Mouse (Mus musculus): ENCODE measurements around the gene Krtap13.

DNA sequence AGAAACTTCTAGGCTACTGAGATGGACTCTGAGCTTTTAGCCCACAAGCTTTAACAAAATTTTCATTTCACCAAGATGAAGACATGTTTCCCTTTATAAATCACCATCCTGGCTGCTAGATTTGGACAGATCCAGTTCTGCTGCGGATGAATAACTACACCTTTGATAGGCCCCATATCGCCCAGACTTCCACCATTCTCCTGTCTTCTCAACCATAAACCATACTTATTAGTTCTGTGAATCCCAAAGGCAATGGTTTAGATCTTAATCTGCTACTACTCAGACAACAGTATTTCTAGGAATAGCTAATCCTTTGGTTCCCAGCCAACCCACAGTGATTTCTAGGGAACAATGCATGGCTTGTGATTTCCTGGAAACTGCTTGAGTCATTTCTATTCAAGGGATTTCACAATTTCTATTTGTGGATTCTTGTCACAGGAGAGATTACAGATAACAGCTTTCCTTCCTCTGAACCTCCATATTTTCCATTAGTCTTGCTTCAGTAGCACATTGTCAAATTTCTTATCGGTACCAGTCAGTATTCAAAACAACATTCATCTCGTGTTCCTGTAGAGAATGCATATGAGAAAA is 6.6 kb downstream of the Krtap13 start:
- TF ChIP-seq CTCF (IDR thresholded peaks at IDR 0.05; ENCODE audit: low read depth), result no peak
- no peak for TF ChIP-seq EP300 (optimal IDR thresholded peaks at IDR 0.05)
